Comparison of ENCODE assay signal across 9 mouse cellular contexts in genomic region chr13:111235719-111236166, GRCm38 (mm10). TPM values are rescaled to one million over a fixed set of nuclear protein-coding genes. Genes with fewer than 3 reads are reported as not detected.
A peak's percentile ranks its signal among the peaks of the same experiment; 100 is the strongest.
DNase-seq lines count a peak whose midpoint lies in the region; ATAC-seq and TF ChIP-seq lines count a peak whose summit lies in the region.
"Had no signal": no experiment of that assay in that cellular context is flagged by ENCODE, and none has a peak within 500 bp of the region (broad histone marks: within the 10 kb centered on the region; RNA-seq: fewer than 3 reads in every experiment).

No protein-coding gene starts in this region.

- peak overlapping the region; percentile 86 for H3K27ac ChIP-seq in lung, embryonic 14.5 days (ENCODE audit: low read depth)
- peak overlapping the region; percentile 23; the same call in 1 of the 2 replicates for H3K27ac ChIP-seq in embryonic facial prominence, embryonic 11.5 days (replicated peaks; ENCODE audit: low read depth, low read length)
- H3K27ac ChIP-seq in heart, postnatal 0 days (ENCODE audit: low read depth): peak overlapping the region; percentile 11; the same call in 1 of the 2 replicates

- no peak overlapping the region for H3K4me3 ChIP-seq in lung, embryonic 14.5 days (ENCODE audit: low read depth, low read length)
- H3K4me3 ChIP-seq in embryonic facial prominence, embryonic 11.5 days (ENCODE audit: low read depth, low read length): no peak overlapping the region
- no peak overlapping the region for H3K4me3 ChIP-seq in heart, postnatal 0 days (ENCODE audit: low read depth, low read length)
- H3K4me3 ChIP-seq: myocyte had no signal

- ATAC-seq in lung, embryonic 14.5 days (ENCODE audit: insufficient read depth): peak; percentile 55; the same call in 1 of the 2 replicates
- ATAC-seq in embryonic facial prominence, embryonic 11.5 days (replicated peaks; ENCODE audit: insufficient number of reproducible peaks, low FRiP score, low TSS enrichment, low read depth): 0 out of 2 replicates have a peak, but pooled peaks have one; percentile 15
- ATAC-seq in heart, postnatal 0 days (ENCODE audit: insufficient read depth, low read depth): no peak

- peak; percentile 78 for DNase-seq in lung, embryonic 14.5 days
- no peak for DNase-seq in lung, postnatal 14 days
- DNase-seq in embryonic facial prominence, embryonic 11.5 days (ENCODE audit: low spot score): no peak
- DNase-seq in heart, postnatal 0 days (ENCODE audit: low spot score): peak; percentile 20
- peak; percentile 35 for DNase-seq in lung, postnatal 36 days
- no peak for DNase-seq in natural killer cell, adult 2 months (ENCODE audit: low spot score in 2 of 2)
- DNase-seq in c-Kit-positive CD71-positive TER-119-positive erythroid progenitor cells, embryonic 14.5 days (ENCODE audit: low spot score): no peak

- H3K36me3 ChIP-seq in lung, embryonic 14.5 days (ENCODE audit: insufficient read depth): no peaks in the 10 kb centered on the region
- H3K36me3 ChIP-seq in embryonic facial prominence, embryonic 11.5 days (replicated peaks; ENCODE audit: control insufficient read depth, insufficient read depth, low read depth, low read length): no peaks in the 10 kb centered on the region
- no peaks in the 10 kb centered on the region for H3K36me3 ChIP-seq in heart, postnatal 0 days (replicated peaks; ENCODE audit: control insufficient read depth, insufficient read depth, low read length)

- TF ChIP-seq CTCF in lung, embryonic 14.5 days (IDR thresholded peaks at IDR 0.05; ENCODE audit: low read depth): no peak
- TF ChIP-seq CTCF in heart, postnatal 0 days (IDR thresholded peaks at IDR 0.05; ENCODE audit: low read depth): no peak

- no peak overlapping the region for H3K4me2 ChIP-seq in lung, embryonic 14.5 days
- no peak overlapping the region for H3K4me2 ChIP-seq in embryonic facial prominence, embryonic 11.5 days (ENCODE audit: low read depth, low read length)
- no peak overlapping the region for H3K4me2 ChIP-seq in heart, postnatal 0 days (ENCODE audit: low read depth, low read length)

- 0 out of 2 replicates have a peak, but pooled peaks cover 3% of the 10 kb centered on the region for H3K9me3 ChIP-seq in lung, embryonic 14.5 days (ENCODE audit: low read depth, low read length)
- H3K9me3 ChIP-seq in embryonic facial prominence, embryonic 11.5 days (replicated peaks; ENCODE audit: control insufficient read depth, low read length): no peaks in the 10 kb centered on the region; the same call in 1 of the 2 replicates
- H3K9me3 ChIP-seq in heart, postnatal 0 days (replicated peaks; ENCODE audit: control insufficient read depth, low read length): 0 out of 2 replicates have a peak, but pooled peaks cover 6% of the 10 kb centered on the region

- H3K9ac ChIP-seq in lung, embryonic 14.5 days: no peak overlapping the region
- no peak overlapping the region for H3K9ac ChIP-seq in embryonic facial prominence, embryonic 11.5 days (replicated peaks; ENCODE audit: low read length)
- H3K9ac ChIP-seq in heart, postnatal 0 days (replicated peaks; ENCODE audit: low read depth, low read length): no peak overlapping the region

- no peaks in the 10 kb centered on the region for H3K27me3 ChIP-seq in lung, embryonic 14.5 days (ENCODE audit: insufficient read depth, low read length)
- no peaks in the 10 kb centered on the region for H3K27me3 ChIP-seq in embryonic facial prominence, embryonic 11.5 days (ENCODE audit: control insufficient read depth, insufficient read depth, low read length)
- H3K27me3 ChIP-seq in heart, postnatal 0 days (ENCODE audit: control insufficient read depth, insufficient read depth, low read length): no peaks in the 10 kb centered on the region

- peaks cover 24% of the 10 kb centered on the region for H3K4me1 ChIP-seq in lung, embryonic 14.5 days (ENCODE audit: insufficient read depth)
- no peaks in the 10 kb centered on the region; the same call in 1 of the 2 replicates for H3K4me1 ChIP-seq in embryonic facial prominence, embryonic 11.5 days (ENCODE audit: control insufficient read depth, insufficient read depth, low read length)
- peaks cover 3% of the 10 kb centered on the region; the same call in 1 of the 2 replicates for H3K4me1 ChIP-seq in heart, postnatal 0 days (ENCODE audit: control insufficient read depth, insufficient read depth)

- WGBS in lung, embryonic 14.5 days: 30% methylated on average over 6 of the region's 6 CpGs
- WGBS in embryonic facial prominence, embryonic 11.5 days: 60% methylated on average over 6 of the region's 6 CpGs
- WGBS in heart, postnatal 0 days: 54% methylated on average over 6 of the region's 6 CpGs

- TF ChIP-seq EP300 in heart, postnatal 0 days (IDR thresholded peaks at IDR 0.05; ENCODE audit: low read depth): no peak

RNA-seq across cellular contexts. Expression of gene Actbl2, which starts 19.1 kb away (rescaled TPM):
- not detected in 2 replicates for polyA plus RNA-seq in lung, embryonic 14.5 days (2014; fragmentation: Nextera tagmentation; extraction: Ambion mirVana)
- polyA plus RNA-seq in embryonic facial prominence, embryonic 11.5 days (2014; fragmentation: Nextera tagmentation; extraction: Ambion mirVana): not detected in 2 replicates
- total RNA-seq in heart, postnatal 0 days (2014; rRNA removed; ENCODE audit: low replicate concordance): not detected in 2 replicates
- not detected in 2 replicates for polyA plus RNA-seq in heart, postnatal 0 days (2015; fragmentation: Nextera tagmentation; extraction: Ambion mirVana)
- total RNA-seq: hematopoietic stem cell, adult 5-6 weeks had no signal
- polyA plus RNA-seq: myocyte had no signal

Comparison
In these comparisons a context has a peak if more than half of its experiments do, and no peak if none do; other contexts are left out.
1. DNase-seq: peak in lung, embryonic 14.5 days (single experiment), heart, postnatal 0 days (single experiment) and lung, postnatal 36 days (single experiment); none in lung, postnatal 14 days (single experiment), embryonic facial prominence, embryonic 11.5 days (single experiment), natural killer cell, adult 2 months (0 of 2) and c-Kit-positive CD71-positive TER-119-positive erythroid progenitor cells, embryonic 14.5 days (single experiment).
2. H3K27ac ChIP-seq: peak in every context shown above with its lines; median percentile 86 in lung, embryonic 14.5 days; 23 in embryonic facial prominence, embryonic 11.5 days; 11 in heart, postnatal 0 days.